Mouse (Mus musculus) kidney, postnatal 14 days (tissue): ENCODE measurements at regions not wholly inside any gene's neighbourhood (a gene's known extent, or its start where the extent isn't known, plus 50 kb on each side); places are given as distances from the start of the nearest gene placed in this dataset.

Experiments
- DNase-seq: peaks from one replicate; pipeline ENCODE4 v3.0.0; 2022; ENCODE audit warnings: mixed read lengths

- DNase-seq: peak; percentile 51
These were observed 79.8 kb upstream of the Sertad2 start for GRCm38 (mm10) chr11:20463173-20463681.

DNA sequence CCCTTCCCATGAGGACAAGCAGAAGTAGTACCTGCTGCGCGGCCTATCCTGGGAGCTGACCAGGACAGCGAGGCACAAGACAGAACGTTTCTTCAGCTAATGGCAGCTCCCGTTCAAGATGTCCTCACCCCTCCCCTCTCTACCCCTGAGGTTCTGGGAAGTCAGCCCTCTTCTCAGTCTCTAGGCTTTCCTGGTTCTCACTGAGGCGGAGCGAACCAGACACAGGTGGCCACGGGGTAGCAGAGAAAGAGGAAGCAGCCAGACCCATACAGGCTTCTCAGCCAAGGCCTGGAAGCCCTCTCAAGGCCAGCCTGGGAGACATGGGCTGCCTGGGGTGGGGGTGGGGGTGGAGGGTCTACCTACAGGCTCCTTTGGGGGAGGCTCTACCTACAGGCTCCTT, 78.5 kb upstream of the Sertad2 start:
- no peak for DNase-seq

DNA sequence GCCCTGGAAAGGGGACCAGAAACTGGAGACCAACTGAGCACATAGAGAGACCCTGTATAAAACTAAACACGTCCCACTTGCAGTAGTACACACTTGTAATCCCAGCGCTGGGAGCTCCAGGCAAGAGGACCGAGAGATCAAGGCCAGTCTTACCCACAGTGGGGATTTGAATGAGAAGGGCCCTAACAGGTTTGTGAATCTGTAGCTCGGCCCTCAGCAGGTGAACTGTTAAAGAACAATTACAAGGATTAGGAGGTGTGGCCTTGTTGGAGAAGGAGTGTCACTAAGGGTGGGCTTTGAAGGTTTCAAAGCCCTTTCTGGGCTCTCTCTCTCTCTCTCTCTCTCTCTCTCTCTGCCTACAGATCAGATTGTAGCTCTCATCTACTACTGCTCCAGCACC, 76.5 kb upstream of the Sertad2 start:
- no peak for DNase-seq

DNA sequence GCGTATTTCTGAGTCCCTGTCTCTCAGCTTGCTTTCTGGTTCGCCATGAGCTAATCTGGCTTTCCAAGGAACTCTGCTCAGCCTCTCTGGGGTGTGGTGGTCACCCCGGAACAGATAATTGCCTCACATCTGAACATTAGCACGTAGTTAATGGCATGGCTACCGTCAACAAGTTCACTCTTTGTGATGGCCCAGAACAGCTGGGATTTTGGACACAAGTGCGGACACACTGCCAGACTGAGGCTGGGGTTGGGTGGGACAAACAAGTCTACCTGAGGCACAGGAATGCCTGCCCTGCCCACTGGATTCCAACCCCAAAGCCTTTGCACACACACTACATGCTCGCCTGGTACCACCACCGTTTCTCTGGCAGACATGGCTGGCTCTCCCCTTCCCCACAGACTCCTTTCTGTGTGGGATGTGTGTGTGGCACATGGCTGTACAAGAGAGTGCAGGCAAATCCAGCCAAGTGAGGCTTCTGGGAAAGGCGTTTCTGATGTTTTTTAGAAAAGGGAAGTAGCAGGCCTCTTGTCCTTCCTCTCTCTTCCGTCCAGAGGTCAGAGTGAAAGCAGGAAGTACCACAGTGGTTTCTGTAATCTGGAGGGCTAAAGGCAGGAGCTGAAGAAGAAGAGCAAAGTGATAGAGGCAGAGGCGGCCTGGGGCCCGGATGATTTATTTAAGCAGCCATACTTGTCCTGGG, 74.6 kb upstream of the Sertad2 start:
- DNase-seq: no peak

DNA sequence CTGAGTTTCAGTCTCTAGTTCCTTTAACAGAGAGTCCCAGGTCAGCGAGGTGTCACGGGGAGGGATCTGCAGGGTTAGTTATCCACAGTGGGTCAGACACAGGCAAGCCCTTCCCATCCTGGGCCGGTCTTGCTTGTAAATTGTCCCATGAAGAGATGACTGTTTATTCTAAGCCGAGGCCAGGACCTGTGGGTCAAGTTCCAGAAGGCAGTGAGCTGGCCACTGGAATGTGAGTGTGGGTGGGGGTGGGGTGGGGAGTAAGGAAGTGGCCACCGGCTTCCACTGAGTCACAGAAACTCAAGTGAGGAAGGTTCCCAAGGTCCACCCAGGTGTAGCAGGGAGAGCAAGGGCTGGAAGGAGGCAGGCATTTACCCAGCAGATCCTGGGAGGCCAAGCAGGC, 73.7 kb upstream of the Sertad2 start:
- DNase-seq: no peak

- no peak for DNase-seq
These were observed 72.7 kb upstream of the Sertad2 start for GRCm38 (mm10) chr11:20470396-20470795.

DNA sequence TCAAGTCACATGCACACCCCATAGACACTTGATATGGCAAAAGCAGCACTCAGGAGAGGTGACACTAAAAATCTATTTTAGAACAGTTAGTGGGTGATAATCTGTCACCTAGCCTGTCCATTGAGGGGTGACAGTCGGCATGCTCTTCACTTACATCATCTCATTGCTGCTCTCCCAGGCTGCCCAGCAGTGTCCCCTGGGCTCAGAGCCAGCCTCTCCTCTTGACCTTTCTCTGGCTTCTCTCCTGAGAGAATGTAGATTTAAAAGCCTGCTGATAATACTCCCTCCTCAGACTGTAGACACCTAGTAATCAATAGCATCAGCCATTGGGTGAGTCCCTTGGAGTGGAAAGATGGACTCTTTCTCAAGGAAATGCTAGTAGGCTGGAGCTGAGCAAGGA, 70.7 kb upstream of the Sertad2 start:
- no peak for DNase-seq

- DNase-seq: peak; percentile 58
These were observed 67.4 kb upstream of the Sertad2 start for GRCm38 (mm10) chr11:20475629-20476028.

DNA sequence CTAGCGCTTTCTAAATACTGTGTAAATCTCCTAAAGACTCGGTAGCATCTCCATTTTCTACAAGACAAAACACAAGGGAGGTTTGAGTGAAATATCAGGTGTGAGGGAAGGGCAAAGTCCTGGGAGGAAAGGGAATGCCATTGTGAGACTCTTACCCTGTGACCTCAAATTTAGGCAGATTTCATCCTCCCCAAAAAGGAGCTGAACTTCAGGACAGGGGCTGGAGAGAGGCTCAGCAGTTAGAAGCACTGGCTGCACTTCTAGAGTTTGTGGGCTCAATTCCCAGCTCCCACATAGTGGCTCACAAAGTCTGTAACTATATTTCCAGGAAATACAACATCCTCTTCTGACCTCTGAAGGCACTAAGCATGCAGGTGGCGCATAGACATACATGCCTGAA, 66.6 kb upstream of the Sertad2 start:
- no peak for DNase-seq

- peak; percentile 88 for DNase-seq
These were observed 65.6 kb upstream of the Sertad2 start for GRCm38 (mm10) chr11:20477183-20478037.

- DNase-seq: no peak
These were observed 62.4 kb upstream of the Sertad2 start for GRCm38 (mm10) chr11:20480632-20481031.

GRCm38 (mm10) chr11:20485371-20485770, 57.7 kb upstream of the Sertad2 start:
- no peak for DNase-seq
